Mouse (Mus musculus) neural tube, embryonic 11.5 days (tissue): Measurements from ENCODE around the gene Ech1. TPM values are rescaled to one million over a fixed set of nuclear protein-coding genes. Genes with fewer than 3 reads are reported as not detected.
"Not testable (repeated sequence)": the region's sequence is repeated elsewhere in the genome, so short reads cannot be mapped to it uniquely, and the experiment has no call there.

Experiments
- ATAC-seq: fragments of 200-750 bp; cut with Nextera tagmentation; 2 replicates; pipeline ENCODE4 v1.8.0; 2017; ENCODE audit warnings: moderate number of reproducible peaks, mild to moderate bottlenecking, moderate TSS enrichment, moderate library complexity; ENCODE audit not compliant: insufficient read depth, low FRiP score, low TSS enrichment
- DNase-seq: peaks from one replicate; pipeline ENCODE4 v3.0.0-alpha.2; 2015; ENCODE audit warnings: low spot score
- H3K27ac ChIP-seq: fragments of 300-500 bp; sonication (generic); 2 replicates; pipeline ENCODE4 v1.5.1; 2014; ENCODE audit warnings: low read depth, mild to moderate bottlenecking, low read length
- H3K27me3 ChIP-seq: fragments of 300-500 bp; sonication (generic); 2 replicates; pipeline ENCODE4 v1.6.1; 2014; ENCODE audit warnings: mild to moderate bottlenecking, low read length, mixed read lengths; ENCODE audit not compliant: control insufficient read depth, insufficient read depth
- H3K36me3 ChIP-seq: fragments of 300-500 bp; sonication (generic); 2 replicates; pipeline ENCODE4 v1.6.1; 2014; ENCODE audit warnings: mild to moderate bottlenecking, low read length, moderate library complexity, mixed read lengths; ENCODE audit not compliant: control insufficient read depth, insufficient read depth
- H3K4me1 ChIP-seq: fragments of 300-500 bp; sonication (generic); 2 replicates; pipeline ENCODE4 v1.6.1; 2014; ENCODE audit warnings: low read length, mixed read lengths; ENCODE audit not compliant: control insufficient read depth, insufficient read depth
- H3K4me2 ChIP-seq: fragments of 300-500 bp; sonication (generic); 2 replicates; pipeline ENCODE4 v1.6.1; 2014; ENCODE audit warnings: low read depth, mild to moderate bottlenecking, moderate library complexity
- H3K4me3 ChIP-seq: fragments of 300-500 bp; sonication (generic); 2 replicates; pipeline ENCODE4 v1.5.1; 2014; ENCODE audit warnings: low read depth, low read length
- H3K9ac ChIP-seq: fragments of 300-500 bp; sonication (generic); 2 replicates; pipeline ENCODE4 v1.6.1; 2014; ENCODE audit warnings: mild to moderate bottlenecking, low read length
- H3K9me3 ChIP-seq: fragments of 300-500 bp; sonication (generic); 2 replicates; pipeline ENCODE4 v1.6.1; 2016; ENCODE audit warnings: low read length; ENCODE audit not compliant: control insufficient read depth
- WGBS: fragments of 180-500 bp; shearing (Covaris S2); extraction: QIAGEN DNeasy Blood & Tissue Kit; methylation state at CpG from one replicate; pipeline ENCODE4 v1.1.7; 2014; 5-methylcytosine and 5-hydroxymethylcytosine counted together
- polyA plus RNA-seq: library from polyadenylated mRNA; unstranded; fragments of >200 nt; fragmentation: Nextera tagmentation; extraction: Ambion mirVana; gene quantifications from 2 replicates; pipeline ENCODE4 v1.2.1, GENCODE M21; 2014

The Ech1 gene
- polyA plus RNA-seq, 1 experiment from 2014 or later = 88.7 TPM

GRCm38 (mm10) chr7:28859953-28860352 is 34.9 kb downstream of the Ech1 start:
- WGBS = 92% methylated on average over 2 of the region's 2 CpGs
- ATAC-seq (no peak), DNase-seq (no peak)
- H3K27ac ChIP-seq = no peak overlapping the region
- H3K36me3 ChIP-seq = no peaks in the 10 kb centered on the region
- H3K9me3 ChIP-seq = no peaks in the 10 kb centered on the region
- no peaks in the 10 kb centered on the region for H3K27me3 ChIP-seq
- H3K4me3 ChIP-seq = no peak overlapping the region
- H3K9ac ChIP-seq = no peak overlapping the region
- no peaks in the 10 kb centered on the region for H3K4me1 ChIP-seq
- H3K4me2 ChIP-seq = no peak overlapping the region

GRCm38 (mm10) chr7:28860898-28861297 is 35.9 kb downstream of the Ech1 start:
- no peak overlapping the region for H3K27ac ChIP-seq
- WGBS = 91% methylated on average over 6 of the region's 6 CpGs
- no peak overlapping the region for H3K4me3 ChIP-seq
- no peaks in the 10 kb centered on the region for H3K36me3 ChIP-seq
- no peaks in the 10 kb centered on the region for H3K9me3 ChIP-seq
- no peak for DNase-seq
- H3K27me3 ChIP-seq = no peaks in the 10 kb centered on the region
- no peak overlapping the region for H3K9ac ChIP-seq
- no peak for ATAC-seq
- no peak overlapping the region for H3K4me2 ChIP-seq
- 0 out of 2 replicates have a peak, but pooled peaks cover 2% of the 10 kb centered on the region for H3K4me1 ChIP-seq

- no peaks in the 10 kb centered on the region for H3K9me3 ChIP-seq
- ATAC-seq = no peak
- WGBS = 79% methylated on average over 15 of the region's 15 CpGs
Measured at GRCm38 (mm10) chr7:28862817-28863499, 37.9 kb downstream of the Ech1 start.

GRCm38 (mm10) chr7:28863540-28863939 is 38.5 kb downstream of the Ech1 start, which contains the start of gene Lgals7:
TSS of gene Lgals7 (plus strand) at chr7:28863853.
- no peak within 1 kb of the TSS for H3K4me2 ChIP-seq
- H3K4me3 ChIP-seq = no peak within 1 kb of the TSS
- DNase-seq (no peak), ATAC-seq (no peak)
- H3K4me1 ChIP-seq = 0 out of 2 replicates have a peak, but pooled peaks cover 3% of the 10 kb centered on the region
- no peaks in the 10 kb centered on the region for H3K9me3 ChIP-seq
- no peak within 1 kb of the TSS for H3K27ac ChIP-seq
- no peak within 1 kb of the TSS for H3K9ac ChIP-seq
- no peaks in the 10 kb centered on the region for H3K27me3 ChIP-seq
- WGBS = 83% methylated on average over 6 of the region's 6 CpGs
- H3K36me3 ChIP-seq = no peaks in the 10 kb centered on the region

More at GRCm38 (mm10) chr7:28862817-28863499, 37.9 kb downstream of the Ech1 start:
- no peak overlapping the region for H3K9ac ChIP-seq
- H3K4me2 ChIP-seq = no peak overlapping the region
- no peak overlapping the region for H3K27ac ChIP-seq
- no peak overlapping the region for H3K4me3 ChIP-seq
- no peaks in the 10 kb centered on the region for H3K36me3 ChIP-seq
- DNase-seq = no peak
- H3K27me3 ChIP-seq = no peaks in the 10 kb centered on the region
- 0 out of 2 replicates have a peak, but pooled peaks cover 3% of the 10 kb centered on the region for H3K4me1 ChIP-seq

GRCm38 (mm10) chr7:28864288-28864750 is 39.3 kb downstream of the Ech1 start:
- Histone ChIP-seq H3K4me1 (0 out of 2 replicates have a peak, but pooled peaks cover 3% of the 10 kb centered on the region), H3K9me3 (no peaks in the 10 kb centered on the region), H3K4me2 (no peak overlapping the region), H3K9ac (no peak overlapping the region), H3K4me3 (no peak overlapping the region), H3K27ac (no peak overlapping the region), H3K36me3 (no peaks in the 10 kb centered on the region), H3K27me3 (no peaks in the 10 kb centered on the region)
- DNase-seq (no peak), ATAC-seq (no peak)
- 56% methylated on average over 9 of the region's 9 CpGs for WGBS

GRCm38 (mm10) chr7:28865481-28866300 is 40.7 kb downstream of the Ech1 start:
- ATAC-seq (no peak), DNase-seq (peak; percentile 76)
- H3K4me3 ChIP-seq = peak overlapping the region; percentile 13; the same call in 1 of the 2 replicates
- no peak overlapping the region for H3K27ac ChIP-seq
- 42% methylated on average over 33 of the region's 33 CpGs for WGBS
- H3K4me2 ChIP-seq = peak overlapping the region; percentile 41
- peak overlapping the region; percentile 11; the same call in 1 of the 2 replicates for H3K9ac ChIP-seq
- H3K36me3 ChIP-seq = no peaks in the 10 kb centered on the region
- no peaks in the 10 kb centered on the region for H3K27me3 ChIP-seq
- no peaks in the 10 kb centered on the region for H3K9me3 ChIP-seq
- H3K4me1 ChIP-seq = 0 out of 2 replicates have a peak, but pooled peaks cover 3% of the 10 kb centered on the region

- H3K27me3 ChIP-seq = no peaks in the 10 kb centered on the region
- no peak overlapping the region for H3K4me3 ChIP-seq
- H3K4me2 ChIP-seq = no peak overlapping the region
- H3K9me3 ChIP-seq = no peaks in the 10 kb centered on the region
- 0 out of 2 replicates have a peak, but pooled peaks cover 3% of the 10 kb centered on the region for H3K4me1 ChIP-seq
- DNase-seq (no peak), ATAC-seq (no peak)
- no peaks in the 10 kb centered on the region for H3K36me3 ChIP-seq
- no peak overlapping the region for H3K9ac ChIP-seq
- WGBS = 89% methylated on average over 28 of the region's 28 CpGs
- no peak overlapping the region for H3K27ac ChIP-seq
Measured at GRCm38 (mm10) chr7:28866769-28867507, 41.9 kb downstream of the Ech1 start.

- H3K36me3 ChIP-seq, H3K27me3 ChIP-seq, H3K9ac ChIP-seq, H3K27ac ChIP-seq, H3K9me3 ChIP-seq, H3K4me2 ChIP-seq, H3K4me1 ChIP-seq, H3K4me3 ChIP-seq, ATAC-seq: not testable (repeated sequence)
- peak; percentile 71 for DNase-seq
- WGBS = 28% methylated on average over 23 of the region's 23 CpGs
Measured at GRCm38 (mm10) chr7:28867508-28868340, 42.7 kb downstream of the Ech1 start.
